Comparison of ENCODE assay signal across 14 mouse cellular contexts in genomic region chr9:3025653-3026052, GRCm38 (mm10). TPM values are rescaled to one million over a fixed set of nuclear protein-coding genes. Genes with fewer than 3 reads are reported as not detected.
DNase-seq lines count a peak whose midpoint lies in the region; TF ChIP-seq lines count a peak whose summit lies in the region.
"Not testable (repeated sequence)": the region's sequence is repeated elsewhere in the genome, so short reads cannot be mapped to it uniquely, and the experiment has no call there.
"Had no signal": no experiment of that assay in that cellular context is flagged by ENCODE, and none has a peak within 500 bp of the region (broad histone marks: within the 10 kb centered on the region; RNA-seq: fewer than 3 reads in every experiment).

No protein-coding gene starts in this region.

- not testable (repeated sequence) for TF ChIP-seq POLR2A in kidney, adult 2 months (IDR thresholded peaks at IDR 0.05; ENCODE audit: low read depth, low read length)

- not testable (repeated sequence) for H3K36me3 ChIP-seq in kidney, adult 2 months (ENCODE audit: control insufficient read depth, insufficient read depth, low read length)

- intact Hi-C loops in gastrocnemius, postnatal 14 days (cut with DNase I; ENCODE audit: low total_unique reads), result not testable (repeated sequence)

- not testable (repeated sequence) for TF ChIP-seq CTCF in kidney, adult 2 months (conservative IDR thresholded peaks at IDR 0.05; ENCODE audit: insufficient read depth, insufficient read length, low read depth, low read length)

- DNase-seq in CD8-positive naive resting alpha-beta T cell, adult 2 months (ENCODE audit: low read depth in 2 of 2, low spot score in 2 of 2), result peak; percentile 89 to 91
- peak; percentile 57 for DNase-seq in cerebellum, adult 9-10 months
- peak; percentile 21 for DNase-seq in gastrocnemius, postnatal 14 days
- peak; percentile 79 for DNase-seq in kidney, adult 2 months
- DNase-seq in layer of hippocampus, postnatal 14 days (ENCODE audit: low spot score in 2 of 2), result peak; percentile 74 to 85
- peak; percentile 68 for DNase-seq in lung, postnatal 10 days
- peak; percentile 47 for DNase-seq in right cerebral cortex, postnatal 25 days
- DNase-seq in thymus, postnatal 25 days, result peak; percentile 64

- H3K27me3 ChIP-seq in kidney, adult 2 months (replicated peaks; ENCODE audit: control insufficient read depth, insufficient read depth, low read length), result not testable (repeated sequence)

- WGBS in kidney, adult 2 months, result 77% methylated on average over 5 of the region's 6 CpGs

- not testable (repeated sequence) for H3K27ac ChIP-seq in kidney, adult 2 months (ENCODE audit: insufficient read depth, low read depth, low read length)

- not testable (repeated sequence) for H3K4me1 ChIP-seq in kidney, adult 2 months (ENCODE audit: control insufficient read depth, insufficient read depth, low read length)

- not testable (repeated sequence) for H3K4me3 ChIP-seq in kidney, adult 2 months (ENCODE audit: insufficient read depth, low read depth, low read length)

RNA-seq across cellular contexts. Expression of gene Gm10717, which starts 0.4 kb away (rescaled TPM):
- total RNA-seq in gastrocnemius, postnatal 14 days (2021), result not detected
- not detected in 2 replicates for polyA plus RNA-seq in kidney, adult 2 months (2012; rRNA removed)
- under 1 TPM in 1 of 2 experiments, not detected in 1; 0.91 TPM for total RNA-seq in layer of hippocampus, postnatal 14 days (2021)
- total RNA-seq: midbrain, postnatal 0 days had no signal
- polyA plus RNA-seq: forebrain, embryonic 11.5 days; limb, embryonic 12.5 days; thymus, postnatal 0 days had no signal

RNA-seq across cellular contexts. Expression of gene Gm10718, which starts 2.3 kb away (rescaled TPM):
- total RNA-seq in gastrocnemius, postnatal 14 days (2021), result not detected
- polyA plus RNA-seq in kidney, adult 2 months (2012; rRNA removed), result not detected in 2 replicates
- total RNA-seq in layer of hippocampus, postnatal 14 days (2021), result 1 to 10 TPM in 1 of 2 experiments, under 1 TPM in 1; 0.69 to 2.2 TPM
- total RNA-seq: midbrain, postnatal 0 days had no signal
- polyA plus RNA-seq: heart, embryonic 12.5 days; limb, embryonic 12.5 days had no signal

RNA-seq across cellular contexts. Expression of gene Gm10719, which starts 8.4 kb away (rescaled TPM):
- total RNA-seq in gastrocnemius, postnatal 14 days (2021), result under 1 TPM; 0.43 to 0.60 TPM
- polyA plus RNA-seq in kidney, adult 2 months (2012; rRNA removed), result not detected in 2 replicates
- 1 to 10 TPM; 1.2 to 1.8 TPM for total RNA-seq in layer of hippocampus, postnatal 14 days (2021)
- polyA plus RNA-seq: forebrain, embryonic 11.5 days; thymus, postnatal 0 days had no signal

RNA-seq across cellular contexts. Expression of gene Gm17535, which starts 8.7 kb away (rescaled TPM):
- not detected for total RNA-seq in gastrocnemius, postnatal 14 days (2021)
- polyA plus RNA-seq in kidney, adult 2 months (2012; rRNA removed), result not detected in 2 replicates
- total RNA-seq in layer of hippocampus, postnatal 14 days (2021), result not detected
- total RNA-seq: midbrain, postnatal 0 days had no signal
- polyA plus RNA-seq: forebrain, embryonic 11.5 days; heart, embryonic 12.5 days; limb, embryonic 12.5 days; lung, postnatal 0 days; midbrain, postnatal 0 days; thymus, postnatal 0 days had no signal

RNA-seq across cellular contexts. Expression of gene Gm10720, which starts 10.2 kb away (rescaled TPM):
- not detected for total RNA-seq in gastrocnemius, postnatal 14 days (2021)
- not detected in 2 replicates for polyA plus RNA-seq in kidney, adult 2 months (2012; rRNA removed)
- total RNA-seq in layer of hippocampus, postnatal 14 days (2021), result not detected
- total RNA-seq: midbrain, postnatal 0 days had no signal
- polyA plus RNA-seq: forebrain, embryonic 11.5 days; heart, embryonic 12.5 days; limb, embryonic 12.5 days; lung, postnatal 0 days; midbrain, postnatal 0 days; thymus, postnatal 0 days had no signal

Comparison
In these comparisons a context has a peak if more than half of its experiments do, and no peak if none do; other contexts are left out.
1. DNase-seq: peak in every context shown above with its lines; median percentile 90 in CD8-positive naive resting alpha-beta T cell, adult 2 months; 80 in layer of hippocampus, postnatal 14 days; 79 in kidney, adult 2 months; 68 in lung, postnatal 10 days; 64 in thymus, postnatal 25 days; 57 in cerebellum, adult 9-10 months; 47 in right cerebral cortex, postnatal 25 days; 21 in gastrocnemius, postnatal 14 days.